Mouse (Mus musculus): ENCODE data around the gene Gls. TPM values are rescaled to one million over a fixed set of nuclear protein-coding genes. Genes with fewer than 3 reads are reported as not detected.

Gls gene
- polyA plus RNA-seq, 1 experiment from 2014 or later = 45.6 TPM

GRCm38 (mm10) chr1:52140534-52140933, 92.5 kb downstream of the Gls start:
- H3K36me3 ChIP-seq (ENCODE audit: control insufficient read depth, insufficient read depth, low read length) = peaks cover 56% of the 10 kb centered on the region
- peaks cover 10 to 12% of the 10 kb centered on the region in 2 experiments for H3K4me1 ChIP-seq (ENCODE audit: control insufficient read depth in 2 of 2, insufficient read depth in 2 of 2, low read length in 2 of 2)
- no peak for ATAC-seq (ENCODE audit: insufficient number of reproducible peaks, insufficient read depth, low FRiP score, low read depth)
- H3K27me3 ChIP-seq (ENCODE audit: control insufficient read depth, insufficient read depth, low read length) = no peaks in the 10 kb centered on the region
- H3K27ac ChIP-seq (replicated peaks in 1 of 2; ENCODE audit: control insufficient read depth in 1 of 2, insufficient read depth in 1 of 2, low read depth in 2 of 2, low read length in 2 of 2) = no peak overlapping the region; a peak in 1 of 4 replicates
- H3K9me3 ChIP-seq (ENCODE audit: control insufficient read depth, low read length) = no peaks in the 10 kb centered on the region
- 79% methylated on average over 9 of the region's 9 CpGs for WGBS
- H3K4me2 ChIP-seq (ENCODE audit: low read length) = no peak overlapping the region
- H3K4me3 ChIP-seq (ENCODE audit: control insufficient read depth in 1 of 2, insufficient read depth in 1 of 2, low read depth in 1 of 2, low read length in 2 of 2) = no peak overlapping the region
- H3K9ac ChIP-seq (ENCODE audit: low read length) = no peak overlapping the region

GRCm38 (mm10) chr1:52137292-52137691, 95.7 kb downstream of the Gls start:
- WGBS = 74% methylated on average over 16 of the region's 16 CpGs
- no peaks in the 10 kb centered on the region for H3K27me3 ChIP-seq (ENCODE audit: control insufficient read depth, insufficient read depth, low read length)
- peaks cover 6 to 12% of the 10 kb centered on the region in 2 experiments for H3K4me1 ChIP-seq (ENCODE audit: control insufficient read depth in 2 of 2, insufficient read depth in 2 of 2, low read length in 2 of 2)
- H3K4me2 ChIP-seq (ENCODE audit: low read length) = no peak overlapping the region
- no peak overlapping the region for H3K27ac ChIP-seq (replicated peaks in 1 of 2; ENCODE audit: control insufficient read depth in 1 of 2, insufficient read depth in 1 of 2, low read depth in 2 of 2, low read length in 2 of 2)
- H3K9me3 ChIP-seq (ENCODE audit: control insufficient read depth, low read length) = no peaks in the 10 kb centered on the region
- H3K36me3 ChIP-seq (ENCODE audit: control insufficient read depth, insufficient read depth, low read length) = peaks cover 60% of the 10 kb centered on the region
- H3K4me3 ChIP-seq (ENCODE audit: control insufficient read depth in 1 of 2, insufficient read depth in 1 of 2, low read depth in 1 of 2, low read length in 2 of 2) = no peak overlapping the region
- H3K9ac ChIP-seq (ENCODE audit: low read length) = no peak overlapping the region
- no peak for ATAC-seq (ENCODE audit: insufficient number of reproducible peaks, insufficient read depth, low FRiP score, low read depth)

- Histone ChIP-seq H3K9ac (ENCODE audit: low read length) (no peak overlapping the region), H3K4me3 (ENCODE audit: control insufficient read depth in 1 of 2, insufficient read depth in 1 of 2, low read depth in 1 of 2, low read length in 2 of 2) (no peak overlapping the region), H3K27ac (replicated peaks in 1 of 2; ENCODE audit: control insufficient read depth in 1 of 2, insufficient read depth in 1 of 2, low read depth in 2 of 2, low read length in 2 of 2) (no peak overlapping the region), H3K9me3 (ENCODE audit: control insufficient read depth, low read length) (no peaks in the 10 kb centered on the region), H3K36me3 (ENCODE audit: control insufficient read depth, insufficient read depth, low read length) (peaks cover 67% of the 10 kb centered on the region), H3K4me2 (ENCODE audit: low read length) (no peak overlapping the region), H3K4me1 (ENCODE audit: control insufficient read depth in 2 of 2, insufficient read depth in 2 of 2, low read length in 2 of 2) (no peaks in the 10 kb centered on the region), H3K27me3 (ENCODE audit: control insufficient read depth, insufficient read depth, low read length) (no peaks in the 10 kb centered on the region)
- ATAC-seq (ENCODE audit: insufficient number of reproducible peaks, insufficient read depth, low FRiP score, low read depth) = no peak
- WGBS = 88% methylated on average over 8 of the region's 8 CpGs
These were observed 99.8 kb downstream of the Gls start for GRCm38 (mm10) chr1:52133254-52133653.

- H3K36me3 ChIP-seq (ENCODE audit: control insufficient read depth, insufficient read depth, low read length) = peaks cover 60% of the 10 kb centered on the region
- 79% methylated on average over 11 of the region's 11 CpGs for WGBS
These were observed 101.2 kb downstream of the Gls start for GRCm38 (mm10) chr1:52131787-52132377.

GRCm38 (mm10) chr1:52129794-52130193, 103.2 kb downstream of the Gls start:
- no peak overlapping the region for H3K4me3 ChIP-seq (ENCODE audit: control insufficient read depth in 1 of 2, insufficient read depth in 1 of 2, low read depth in 1 of 2, low read length in 2 of 2)
- H3K4me2 ChIP-seq (ENCODE audit: low read length) = no peak overlapping the region
- ATAC-seq (ENCODE audit: insufficient number of reproducible peaks, insufficient read depth, low FRiP score, low read depth) = no peak
- no peaks in the 10 kb centered on the region for H3K27me3 ChIP-seq (ENCODE audit: control insufficient read depth, insufficient read depth, low read length)
- H3K9me3 ChIP-seq (ENCODE audit: control insufficient read depth, low read length) = no peaks in the 10 kb centered on the region
- H3K36me3 ChIP-seq (ENCODE audit: control insufficient read depth, insufficient read depth, low read length) = peaks cover 51% of the 10 kb centered on the region
- H3K27ac ChIP-seq (replicated peaks in 1 of 2; ENCODE audit: control insufficient read depth in 1 of 2, insufficient read depth in 1 of 2, low read depth in 2 of 2, low read length in 2 of 2) = no peak overlapping the region
- no peak overlapping the region for H3K9ac ChIP-seq (ENCODE audit: low read length)
- no peaks in the 10 kb centered on the region for H3K4me1 ChIP-seq (ENCODE audit: control insufficient read depth in 2 of 2, insufficient read depth in 2 of 2, low read length in 2 of 2)
- WGBS = 50% methylated on average over 6 of the region's 6 CpGs

More at GRCm38 (mm10) chr1:52131787-52132377, 101.2 kb downstream of the Gls start:
- Histone ChIP-seq H3K27ac (replicated peaks in 1 of 2; ENCODE audit: control insufficient read depth in 1 of 2, insufficient read depth in 1 of 2, low read depth in 2 of 2, low read length in 2 of 2) (no peak overlapping the region), H3K9ac (ENCODE audit: low read length) (no peak overlapping the region), H3K4me1 (ENCODE audit: control insufficient read depth in 2 of 2, insufficient read depth in 2 of 2, low read length in 2 of 2) (no peaks in the 10 kb centered on the region), H3K4me3 (ENCODE audit: control insufficient read depth in 1 of 2, insufficient read depth in 1 of 2, low read depth in 1 of 2, low read length in 2 of 2) (no peak overlapping the region), H3K4me2 (ENCODE audit: low read length) (no peak overlapping the region), H3K9me3 (ENCODE audit: control insufficient read depth, low read length) (no peaks in the 10 kb centered on the region), H3K27me3 (ENCODE audit: control insufficient read depth, insufficient read depth, low read length) (no peaks in the 10 kb centered on the region)
- ATAC-seq (ENCODE audit: insufficient number of reproducible peaks, insufficient read depth, low FRiP score, low read depth) = no peak

GRCm38 (mm10) chr1:52127350-52127749, 105.7 kb downstream of the Gls start:
- Histone ChIP-seq H3K4me1 (ENCODE audit: control insufficient read depth in 2 of 2, insufficient read depth in 2 of 2, low read length in 2 of 2) (no peaks in the 10 kb centered on the region), H3K4me2 (ENCODE audit: low read length) (no peak overlapping the region), H3K4me3 (ENCODE audit: control insufficient read depth in 1 of 2, insufficient read depth in 1 of 2, low read depth in 1 of 2, low read length in 2 of 2) (no peak overlapping the region), H3K36me3 (ENCODE audit: control insufficient read depth, insufficient read depth, low read length) (peaks cover 59% of the 10 kb centered on the region), H3K9me3 (ENCODE audit: control insufficient read depth, low read length) (no peaks in the 10 kb centered on the region), H3K9ac (ENCODE audit: low read length) (no peak overlapping the region), H3K27me3 (ENCODE audit: control insufficient read depth, insufficient read depth, low read length) (no peaks in the 10 kb centered on the region), H3K27ac (replicated peaks in 1 of 2; ENCODE audit: control insufficient read depth in 1 of 2, insufficient read depth in 1 of 2, low read depth in 2 of 2, low read length in 2 of 2) (no peak overlapping the region)
- WGBS = 92% methylated on average over 6 of the region's 6 CpGs
- ATAC-seq (ENCODE audit: insufficient number of reproducible peaks, insufficient read depth, low FRiP score, low read depth) = no peak

GRCm38 (mm10) chr1:52124818-52125217, 108.2 kb downstream of the Gls start:
- Histone ChIP-seq H3K9ac (ENCODE audit: low read length) (no peak overlapping the region), H3K27ac (replicated peaks in 1 of 2; ENCODE audit: control insufficient read depth in 1 of 2, insufficient read depth in 1 of 2, low read depth in 2 of 2, low read length in 2 of 2) (no peak overlapping the region), H3K27me3 (ENCODE audit: control insufficient read depth, insufficient read depth, low read length) (no peaks in the 10 kb centered on the region), H3K36me3 (ENCODE audit: control insufficient read depth, insufficient read depth, low read length) (peaks cover 50% of the 10 kb centered on the region), H3K4me2 (ENCODE audit: low read length) (no peak overlapping the region), H3K4me3 (ENCODE audit: control insufficient read depth in 1 of 2, insufficient read depth in 1 of 2, low read depth in 1 of 2, low read length in 2 of 2) (no peak overlapping the region), H3K9me3 (ENCODE audit: control insufficient read depth, low read length) (no peaks in the 10 kb centered on the region), H3K4me1 (ENCODE audit: control insufficient read depth in 2 of 2, insufficient read depth in 2 of 2, low read length in 2 of 2) (peaks cover 3 to 7% of the 10 kb centered on the region in 2 experiments; a peak in 3 of 4 replicates)
- 66% methylated on average over 3 of the region's 3 CpGs for WGBS
- no peak for ATAC-seq (ENCODE audit: insufficient number of reproducible peaks, insufficient read depth, low FRiP score, low read depth)

GRCm38 (mm10) chr1:52121052-52121451, 112.0 kb downstream of the Gls start:
- WGBS = 92% methylated on average over 3 of the region's 3 CpGs
- Histone ChIP-seq H3K4me3 (ENCODE audit: control insufficient read depth in 1 of 2, insufficient read depth in 1 of 2, low read depth in 1 of 2, low read length in 2 of 2) (no peak overlapping the region), H3K36me3 (ENCODE audit: control insufficient read depth, insufficient read depth, low read length) (peaks cover 24% of the 10 kb centered on the region), H3K4me1 (ENCODE audit: control insufficient read depth in 2 of 2, insufficient read depth in 2 of 2, low read length in 2 of 2) (peaks cover 3 to 10% of the 10 kb centered on the region in 2 experiments; a peak in 3 of 4 replicates), H3K27me3 (ENCODE audit: control insufficient read depth, insufficient read depth, low read length) (no peaks in the 10 kb centered on the region), H3K9me3 (ENCODE audit: control insufficient read depth, low read length) (no peaks in the 10 kb centered on the region), H3K9ac (ENCODE audit: low read length) (no peak overlapping the region), H3K27ac (replicated peaks in 1 of 2; ENCODE audit: control insufficient read depth in 1 of 2, insufficient read depth in 1 of 2, low read depth in 2 of 2, low read length in 2 of 2) (no peak overlapping the region), H3K4me2 (ENCODE audit: low read length) (no peak overlapping the region)
- ATAC-seq (ENCODE audit: insufficient number of reproducible peaks, insufficient read depth, low FRiP score, low read depth) = no peak

Measured in heart, embryonic 14.5 days (tissue).